Mouse (Mus musculus) gastrocnemius, postnatal 36 days (tissue): ENCODE results near the gene Hnrnpa1. TPM values are rescaled to one million over a fixed set of nuclear protein-coding genes. Genes with fewer than 3 reads are reported as not detected.

ENCODE experiments used
- DNase-seq, 2 experiments: peaks; one replicate each; pipeline ENCODE4 v3.0.0; 2022
- intact Hi-C: fragments of 180-260 bp; cut with DNase I; formaldehyde crosslinking; loops from one replicate; pipeline ENCODE4 v1.15.1; 2025
- long read RNA-seq, 2 experiments: library from polyadenylated mRNA; stranded (forward); transcript quantifications; one replicate each; pipeline ENCODE4 v2.0.0; 2021
- total RNA-seq, 2 experiments: library from RNA; stranded (reverse); gene quantifications; 2 replicates each; pipeline ENCODE4 v1.2.3; 2021

Gene Hnrnpa1
- 100 to 1,000 TPM in 1 of 2 experiments, 10 to 100 TPM in 1; 80.3 to 101 TPM for total RNA-seq
- long read RNA-seq, experiment 1, transcript Hnrnpa1-201 (11 exons, 1,918 nt): minor isoform, 6 of 57 reads
- long read RNA-seq, experiment 1, transcript Hnrnpa1-202 (10 exons, 1,737 nt): major isoform, 24 of 57 reads
- long read RNA-seq, experiment 1, partial matches to known transcripts: 16 of 57 reads
- long read RNA-seq, experiment 1, other reads (novel, unspliced or antisense): 7 of 57 reads
- long read RNA-seq, experiment 2, transcript Hnrnpa1-203 (11 exons, 1,283 nt): minor isoform, 12 of 68 reads
- long read RNA-seq, experiment 2, transcript Hnrnpa1-202 (10 exons, 1,737 nt): major isoform, 24 of 68 reads
- long read RNA-seq, experiment 2, transcript Hnrnpa1-201 (11 exons, 1,918 nt): minor isoform, 10 of 68 reads
- long read RNA-seq, experiment 2, partial matches to known transcripts: 18 of 68 reads
- long read RNA-seq, experiment 2, other reads (novel, unspliced or antisense): 4 of 68 reads

- intact Hi-C loops: no loop called here
- DNase-seq: peak; percentile 81 to 88
Observed at GRCm38 (mm10) chr15:103240160-103241028, at the start of gene Hnrnpa1. Hnrnpa1 (plus strand) TSS chr15:103240432.

DNA sequence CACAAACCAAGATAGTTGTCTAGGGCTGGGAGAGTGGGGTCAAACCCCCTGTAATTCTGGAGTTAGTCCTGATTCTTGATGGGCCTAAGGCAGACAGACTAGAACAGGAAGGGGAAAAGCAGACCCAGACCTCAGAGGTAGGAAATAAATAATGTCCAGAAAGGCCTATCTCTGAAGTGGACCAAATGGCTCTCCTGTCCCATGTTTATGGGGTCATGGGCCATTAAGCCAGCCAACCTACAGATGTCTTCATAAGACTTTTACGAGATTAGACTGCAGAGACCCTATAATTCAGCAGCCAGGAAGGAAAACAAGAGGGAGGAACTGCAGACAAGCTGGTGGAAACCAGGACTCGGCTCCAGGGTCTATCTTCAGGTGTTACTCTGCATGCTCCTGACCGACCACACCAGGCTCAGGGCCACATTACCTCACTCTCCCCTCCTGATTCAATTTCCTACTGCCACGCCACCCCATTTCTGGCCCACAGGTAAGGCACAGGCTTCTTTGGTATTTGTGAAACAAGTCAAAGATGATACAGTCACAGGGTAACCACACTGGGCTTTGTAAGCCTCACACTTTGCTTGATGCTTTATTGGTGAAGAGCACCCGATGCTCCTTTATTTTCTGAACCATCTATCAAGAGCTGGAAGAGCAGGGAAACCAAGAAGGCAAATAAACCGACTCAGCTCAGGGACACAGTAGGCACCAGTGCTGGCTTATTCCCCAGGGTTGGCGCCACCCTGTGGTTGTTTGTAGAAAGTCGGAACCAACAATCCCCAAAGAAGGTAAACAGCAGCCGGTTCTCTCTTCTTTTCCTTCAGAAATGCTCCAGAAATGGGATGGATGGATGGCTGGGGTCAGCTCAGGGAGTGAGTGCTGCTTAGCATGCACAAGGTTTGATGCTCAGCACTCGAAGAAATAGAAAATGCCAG, 49.4 kb upstream of the Hnrnpa1 start:
- intact Hi-C loops: no loop called here
- DNase-seq: no peak

GRCm38 (mm10) chr15:103193606-103194005, 46.6 kb upstream of the Hnrnpa1 start:
- intact Hi-C loops: no loop called here

DNA sequence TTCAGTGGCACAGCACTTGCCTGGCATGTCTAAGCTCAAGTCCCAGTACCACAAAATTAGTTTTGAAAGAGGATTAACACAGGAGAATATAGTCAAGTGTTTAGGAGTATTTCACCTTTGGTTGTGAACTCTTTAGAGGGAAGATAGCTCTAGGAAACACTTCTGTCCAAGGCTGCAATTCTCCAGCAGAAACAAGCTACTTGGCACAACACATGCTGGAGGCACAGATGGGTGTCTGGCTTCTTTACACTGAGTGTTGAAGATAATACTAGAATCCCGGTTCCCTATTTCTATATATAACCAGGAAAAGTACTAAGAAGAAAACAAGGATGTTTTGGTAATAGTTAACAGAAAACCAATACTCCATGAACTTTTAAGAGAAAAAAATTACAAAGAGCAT, 43.4 kb upstream of the Hnrnpa1 start:
- no peak for DNase-seq
- intact Hi-C loops: no loop called here

More at GRCm38 (mm10) chr15:103193606-103194005, 46.6 kb upstream of the Hnrnpa1 start:
- no peak for DNase-seq

- intact Hi-C loops: no loop called here
- DNase-seq: no peak
Observed at GRCm38 (mm10) chr15:103197785-103198184, 42.4 kb upstream of the Hnrnpa1 start.

- intact Hi-C loops: no loop called here
- DNase-seq: no peak
Observed at GRCm38 (mm10) chr15:103202088-103202793, 38.0 kb upstream of the Hnrnpa1 start.

DNA sequence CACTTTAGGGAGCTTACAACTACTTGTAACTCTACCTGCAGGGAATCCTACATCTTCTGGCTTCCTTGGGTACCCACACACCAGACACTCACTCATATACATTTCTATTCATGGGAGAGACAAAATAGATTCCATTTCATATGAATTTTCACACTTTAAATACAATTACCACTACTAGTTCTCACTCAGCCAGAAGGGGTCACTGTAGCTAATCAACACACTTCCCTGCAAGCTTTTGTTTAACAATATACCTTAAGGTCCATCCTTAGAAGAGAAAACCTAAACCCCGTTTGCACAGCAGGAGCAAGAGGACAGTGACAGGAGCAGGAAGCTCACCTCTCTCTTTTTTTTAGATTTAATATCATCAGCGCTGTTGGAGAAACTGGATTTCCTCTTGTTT, 35.1 kb upstream of the Hnrnpa1 start:
- no peak for DNase-seq
- intact Hi-C loops: loop anchor here (5.0 kb wide), 1 partner anchor 102 kb away; no protein-coding TSS in a partner anchor

DNA sequence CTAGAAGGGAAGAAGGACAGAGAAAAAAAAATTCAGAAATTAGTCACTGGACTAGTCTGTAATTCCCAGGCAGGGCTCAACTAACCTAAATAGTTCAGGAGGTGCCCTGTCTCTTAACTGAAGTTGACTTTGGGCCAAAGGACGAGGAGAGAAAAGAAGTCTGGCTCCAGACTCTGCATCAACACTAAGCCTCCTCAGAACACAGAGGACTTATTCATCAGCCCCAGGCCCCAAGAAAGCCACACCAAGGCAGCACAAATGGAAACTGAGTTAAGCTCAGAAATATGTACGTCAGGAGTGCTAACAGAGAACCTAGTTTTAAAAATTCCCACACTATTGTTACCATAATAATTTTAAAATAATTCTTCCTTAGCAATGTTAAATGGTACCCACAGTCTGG, 26.1 kb upstream of the Hnrnpa1 start:
- intact Hi-C loops: no loop called here
- DNase-seq: no peak

DNA sequence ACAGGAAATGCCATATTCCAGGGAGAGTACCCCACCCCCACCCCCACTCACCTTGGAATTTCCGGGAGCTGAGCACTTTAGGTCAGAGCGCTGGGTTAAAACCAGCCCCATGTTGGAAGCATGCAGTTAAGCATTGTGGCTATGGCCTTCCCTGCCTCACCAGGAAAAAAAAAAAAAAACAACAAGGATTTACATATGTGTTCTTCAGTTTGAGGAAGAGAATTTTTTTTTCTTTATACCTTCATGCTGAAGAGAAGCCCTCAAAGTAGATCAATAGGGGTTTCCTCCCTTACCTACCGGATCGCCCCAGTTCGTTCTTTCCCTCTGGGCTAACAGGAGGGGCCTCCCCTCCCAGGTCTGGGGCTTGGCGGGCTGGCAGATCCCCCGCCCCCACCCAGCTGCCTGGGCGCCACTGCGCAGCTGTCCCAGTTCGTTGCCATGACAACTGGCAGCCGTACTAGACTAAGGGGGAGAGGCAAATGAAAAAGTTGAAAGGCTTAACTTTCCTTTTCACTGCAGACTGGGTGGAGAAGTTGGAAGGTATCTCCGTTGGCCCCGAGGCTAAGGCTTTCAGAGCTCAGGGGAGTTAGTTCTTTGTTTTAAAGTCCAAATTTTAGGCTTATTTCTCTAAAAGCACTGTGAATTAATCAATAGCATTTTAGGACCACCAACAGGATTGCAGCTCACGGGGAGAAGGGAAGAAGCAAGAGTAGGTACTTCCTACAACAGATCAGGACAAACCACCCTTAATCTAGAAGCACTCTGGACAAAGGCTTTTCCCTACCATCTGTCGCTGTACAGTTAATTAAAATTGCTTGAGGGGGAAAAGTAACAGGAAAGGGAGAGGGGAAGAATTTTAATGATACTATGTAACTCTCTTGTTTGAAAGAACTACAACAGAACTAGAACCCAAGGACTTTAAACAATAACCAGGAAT, 25.0 kb upstream of the Hnrnpa1 start:
- peak; percentile 71 to 80 for DNase-seq
- intact Hi-C loops: no loop called here

DNA sequence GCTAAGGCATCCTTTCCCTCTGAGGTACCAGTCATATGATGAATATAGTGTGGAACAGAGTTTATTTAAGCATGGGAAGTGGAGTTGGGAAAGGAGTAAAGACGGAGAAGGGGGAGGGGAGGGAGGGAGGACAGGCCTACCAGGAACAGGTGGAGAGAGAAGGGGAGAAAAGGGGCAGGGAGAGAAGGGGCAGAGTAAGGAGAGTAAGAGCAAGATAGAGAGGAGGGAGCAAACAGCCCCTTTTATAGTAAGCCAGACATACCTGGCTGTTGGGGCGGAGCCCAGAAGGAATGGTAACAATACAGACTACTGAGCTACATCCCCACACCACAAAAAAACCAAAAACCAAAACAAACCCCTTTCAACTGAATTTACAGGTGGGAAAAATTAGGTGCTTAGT, 24.2 kb upstream of the Hnrnpa1 start:
- intact Hi-C loops: no loop called here
- no peak for DNase-seq

GRCm38 (mm10) chr15:103220785-103221184, 19.4 kb upstream of the Hnrnpa1 start:
- no peak for DNase-seq
- intact Hi-C loops: no loop called here

- intact Hi-C loops: no loop called here
- DNase-seq: no peak
Observed at GRCm38 (mm10) chr15:103221386-103221785, 18.8 kb upstream of the Hnrnpa1 start.

DNA sequence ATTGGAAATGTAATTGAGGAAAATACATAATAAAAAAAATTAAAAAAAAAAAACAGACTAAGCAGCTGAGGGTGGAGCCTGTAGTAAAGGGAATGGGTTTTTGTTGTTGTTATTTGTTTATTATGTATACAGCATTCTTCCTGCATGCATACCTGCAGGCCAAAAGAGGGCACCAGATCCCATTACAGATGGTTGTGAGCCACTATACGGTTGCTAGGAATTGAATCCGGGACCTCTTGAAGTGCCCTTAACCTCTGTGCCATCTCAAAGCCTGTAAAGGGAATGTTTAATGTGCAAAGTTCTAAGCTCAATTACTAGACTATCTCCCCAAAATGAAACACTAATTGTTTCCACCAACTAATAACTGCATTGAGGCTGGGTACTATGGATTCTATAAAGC, 16.1 kb upstream of the Hnrnpa1 start:
- no peak for DNase-seq
- intact Hi-C loops: no loop called here

DNA sequence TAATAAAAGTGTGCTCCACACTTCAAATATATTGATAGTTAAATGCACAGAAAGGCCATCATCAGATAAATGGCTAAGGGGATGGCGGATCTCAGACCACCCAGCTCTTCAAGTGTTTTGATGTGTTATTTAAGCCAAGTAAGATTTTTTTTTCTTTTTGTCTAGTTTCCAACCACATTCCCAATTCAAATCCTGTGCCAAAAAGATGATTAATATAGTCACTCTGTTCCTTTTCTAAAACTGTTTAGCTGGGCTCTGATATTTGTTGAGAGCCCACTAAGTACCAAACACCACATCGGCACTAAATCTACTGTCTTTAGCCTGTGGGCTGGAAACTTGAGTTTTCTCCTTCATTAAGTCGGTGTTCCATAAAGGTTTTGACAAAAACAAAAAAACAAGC, 13.2 kb upstream of the Hnrnpa1 start:
- DNase-seq: no peak
- intact Hi-C loops: loop anchor here (5.0 kb wide), 1 partner anchor 40 kb away; no protein-coding TSS in a partner anchor

- DNase-seq: no peak
- intact Hi-C loops: loop anchor here (5.0 kb wide), 1 partner anchor 40 kb away; no protein-coding TSS in a partner anchor
Observed at GRCm38 (mm10) chr15:103227572-103227971, 12.7 kb upstream of the Hnrnpa1 start.

GRCm38 (mm10) chr15:103228904-103229303, 11.3 kb upstream of the Hnrnpa1 start:
- no peak for DNase-seq
- intact Hi-C loops: loop anchor here (5.0 kb wide), 1 partner anchor 42 kb away; no protein-coding TSS in a partner anchor

DNA sequence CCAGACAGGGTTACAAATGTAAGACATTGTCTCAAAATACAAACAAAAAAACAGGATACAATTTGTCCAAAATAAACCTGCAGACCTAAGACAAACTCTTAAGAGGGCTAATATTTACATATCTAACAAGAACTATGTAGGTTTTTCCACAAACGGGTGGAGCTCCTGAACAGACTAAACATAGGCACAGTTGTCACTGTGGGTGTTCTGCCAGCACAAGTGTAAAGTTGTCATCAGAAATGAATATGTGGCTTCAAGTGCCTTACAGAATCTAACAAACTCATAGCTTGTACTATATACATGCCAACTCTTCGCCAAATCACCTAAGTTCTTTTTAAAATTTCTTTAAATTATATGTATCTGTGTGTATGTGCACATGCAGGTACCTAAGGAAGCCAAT, 7.1 kb upstream of the Hnrnpa1 start:
- no peak for DNase-seq
- intact Hi-C loops: no loop called here

DNA sequence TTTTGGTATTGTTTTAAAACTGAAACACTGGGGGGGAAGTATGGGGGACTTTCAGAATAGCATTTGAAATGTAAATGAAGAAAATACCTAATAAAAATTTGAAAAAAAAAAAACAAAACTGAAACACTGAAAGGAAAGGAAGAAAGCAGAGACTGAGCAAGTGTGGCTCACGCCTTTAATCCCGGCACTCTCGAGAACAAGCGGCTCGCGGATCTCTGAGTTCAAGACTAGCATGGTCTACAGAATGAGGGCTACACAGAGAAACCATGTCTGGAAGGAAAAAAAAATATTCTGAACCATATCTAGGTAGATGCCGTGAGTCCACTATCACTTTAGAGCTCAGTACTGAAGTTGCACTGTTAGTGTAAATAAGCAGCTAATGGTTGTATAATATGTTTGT, 2.9 kb upstream of the Hnrnpa1 start:
- intact Hi-C loops: no loop called here
- no peak for DNase-seq
